Mouse (Mus musculus): Measurements from ENCODE around the gene Ppp1r14b. TPM values are rescaled to one million over a fixed set of nuclear protein-coding genes. Genes with fewer than 3 reads are reported as not detected.

The Ppp1r14b gene
- polyA plus RNA-seq, 1 experiment from 2014 or later: 265 TPM

GRCm38 (mm10) chr19:7013984-7014383 lies 39.2 kb downstream of the Ppp1r14b start:
- Histone ChIP-seq H3K4me1 (no peaks in the 10 kb centered on the region), H3K4me3 (no peak overlapping the region), H3K36me3 (peaks cover 35% of the 10 kb centered on the region), H3K27ac (replicated peaks) (no peak overlapping the region), H3K9me3 (no peaks in the 10 kb centered on the region), H3K27me3 (no peaks in the 10 kb centered on the region), H3K4me2 (replicated peaks) (no peak overlapping the region), H3K9ac (replicated peaks) (no peak overlapping the region)
- 93% methylated on average over 9 of the region's 9 CpGs for WGBS
- ATAC-seq (ENCODE audit: low FRiP score, low read depth): no peak

- ATAC-seq (ENCODE audit: low FRiP score, low read depth): no peak
- no peak overlapping the region for H3K9ac ChIP-seq (replicated peaks)
- no peak overlapping the region for H3K27ac ChIP-seq (replicated peaks)
- 94% methylated on average over 20 of the region's 20 CpGs for WGBS
- H3K36me3 ChIP-seq: peaks cover 41% of the 10 kb centered on the region
- H3K4me3 ChIP-seq: no peak overlapping the region
- no peaks in the 10 kb centered on the region for H3K9me3 ChIP-seq
- no peaks in the 10 kb centered on the region for H3K4me1 ChIP-seq
- no peak overlapping the region for H3K4me2 ChIP-seq (replicated peaks)
- no peaks in the 10 kb centered on the region for H3K27me3 ChIP-seq
Measured at GRCm38 (mm10) chr19:7014481-7015135, 39.8 kb downstream of the Ppp1r14b start.

- ATAC-seq (ENCODE audit: low FRiP score, low read depth): no peak
- WGBS: 83% methylated on average over 12 of the region's 12 CpGs
- Histone ChIP-seq H3K27ac (replicated peaks) (no peak overlapping the region), H3K27me3 (no peaks in the 10 kb centered on the region), H3K36me3 (peaks cover 73% of the 10 kb centered on the region), H3K4me2 (replicated peaks) (no peak overlapping the region), H3K9me3 (no peaks in the 10 kb centered on the region), H3K4me3 (no peak overlapping the region), H3K4me1 (no peaks in the 10 kb centered on the region), H3K9ac (replicated peaks) (no peak overlapping the region; the same call in 1 of the 2 replicates)
Measured at GRCm38 (mm10) chr19:7017541-7018457, 43.0 kb downstream of the Ppp1r14b start.

- no peak overlapping the region for H3K4me2 ChIP-seq (replicated peaks)
- H3K9me3 ChIP-seq: no peaks in the 10 kb centered on the region
- no peak overlapping the region for H3K27ac ChIP-seq (replicated peaks)
- peaks cover 77% of the 10 kb centered on the region for H3K36me3 ChIP-seq
- no peaks in the 10 kb centered on the region for H3K4me1 ChIP-seq
- H3K4me3 ChIP-seq: no peak overlapping the region
- WGBS: 92% methylated on average over 11 of the region's 11 CpGs
- no peak overlapping the region for H3K9ac ChIP-seq (replicated peaks)
- no peak for ATAC-seq (ENCODE audit: low FRiP score, low read depth)
- no peaks in the 10 kb centered on the region for H3K27me3 ChIP-seq
Measured at GRCm38 (mm10) chr19:7018546-7018945, 43.8 kb downstream of the Ppp1r14b start.

- Histone ChIP-seq H3K9me3 (no peaks in the 10 kb centered on the region), H3K4me3 (no peak within 1 kb of the TSS), H3K9ac (replicated peaks) (no peak within 1 kb of the TSS), H3K4me1 (no peaks in the 10 kb centered on the region), H3K4me2 (replicated peaks) (no peak within 1 kb of the TSS), H3K27ac (replicated peaks) (no peak within 1 kb of the TSS), H3K36me3 (peaks cover 76% of the 10 kb centered on the region), H3K27me3 (no peaks in the 10 kb centered on the region)
- whole genome bisulfite sequencing: 91% methylated on average over 5 of the region's 5 CpGs
- no peak for ATAC-seq (ENCODE audit: low FRiP score, low read depth)
Measured at GRCm38 (mm10) chr19:7019191-7019590, 44.4 kb downstream of the Ppp1r14b start, which contains the start of gene Fermt3. Fermt3 (minus strand) TSS chr19:7019469.

- Histone ChIP-seq H3K27ac (replicated peaks) (no peak overlapping the region), H3K36me3 (peaks cover 80% of the 10 kb centered on the region), H3K9ac (replicated peaks) (no peak overlapping the region), H3K4me3 (no peak overlapping the region), H3K4me2 (replicated peaks) (no peak overlapping the region), H3K9me3 (no peaks in the 10 kb centered on the region), H3K4me1 (no peaks in the 10 kb centered on the region), H3K27me3 (no peaks in the 10 kb centered on the region)
- no peak for ATAC-seq (ENCODE audit: low FRiP score, low read depth)
- 43% methylated on average over 3 of the region's 3 CpGs for whole genome bisulfite sequencing
Measured at GRCm38 (mm10) chr19:7020224-7020641, 45.5 kb downstream of the Ppp1r14b start.

Other genes starting within 250 kb of the Ppp1r14b start
- 7.9 and 10.8 TPM in 2 replicates for gene Rps6ka4, start 134.3 kb upstream of the Ppp1r14b start, polyA plus RNA-seq (2016; fragmentation: Nextera tagmentation; extraction: Ambion mirVana)
- 0.69 and 1.1 TPM in 2 replicates for gene Ccdc88b, start 116.8 kb upstream of the Ppp1r14b start, polyA plus RNA-seq (2016; fragmentation: Nextera tagmentation; extraction: Ambion mirVana)
- 129 and 139 TPM in 2 replicates for gene Trmt112, start 65.3 kb upstream of the Ppp1r14b start, polyA plus RNA-seq (2016; fragmentation: Nextera tagmentation; extraction: Ambion mirVana)
- gene Prdx5, start 64.9 kb upstream of the Ppp1r14b start, polyA plus RNA-seq (2016; fragmentation: Nextera tagmentation; extraction: Ambion mirVana): 172 and 191 TPM in 2 replicates
- 13.9 and 14.3 TPM in 2 replicates for gene Esrra, start 53.2 kb upstream of the Ppp1r14b start, polyA plus RNA-seq (2016; fragmentation: Nextera tagmentation; extraction: Ambion mirVana)
- 0.68 and 0.97 TPM in 2 replicates for gene Catsperz, start 49.6 kb upstream of the Ppp1r14b start, polyA plus RNA-seq (2016; fragmentation: Nextera tagmentation; extraction: Ambion mirVana)
- gene Kcnk4, start 40.5 kb upstream of the Ppp1r14b start, polyA plus RNA-seq (2016; fragmentation: Nextera tagmentation; extraction: Ambion mirVana): 0.19 and 0.52 TPM in 2 replicates
- 67.6 and 69.0 TPM in 2 replicates for gene Bad, start 33.1 kb upstream of the Ppp1r14b start, polyA plus RNA-seq (2016; fragmentation: Nextera tagmentation; extraction: Ambion mirVana)
- gene Gpr137, start 32.5 kb upstream of the Ppp1r14b start, polyA plus RNA-seq (2016; fragmentation: Nextera tagmentation; extraction: Ambion mirVana): 37.7 and 38.3 TPM in 2 replicates
- 21.6 and 22.5 TPM in 2 replicates for gene Plcb3, start 1.5 kb downstream of the Ppp1r14b start, polyA plus RNA-seq (2016; fragmentation: Nextera tagmentation; extraction: Ambion mirVana)
- 80.3 and 83.9 TPM in 2 replicates for gene Fkbp2, start 5.5 kb downstream of the Ppp1r14b start, polyA plus RNA-seq (2016; fragmentation: Nextera tagmentation; extraction: Ambion mirVana)
- gene Vegfb, start 12.7 kb downstream of the Ppp1r14b start, polyA plus RNA-seq (2016; fragmentation: Nextera tagmentation; extraction: Ambion mirVana): 34.3 and 35.0 TPM in 2 replicates
- 21.2 and 23.2 TPM in 2 replicates for gene Dnajc4, start 17.6 kb downstream of the Ppp1r14b start, polyA plus RNA-seq (2016; fragmentation: Nextera tagmentation; extraction: Ambion mirVana)
- 18.7 and 19.0 TPM in 2 replicates for gene Nudt22, start 21.1 kb downstream of the Ppp1r14b start, polyA plus RNA-seq (2016; fragmentation: Nextera tagmentation; extraction: Ambion mirVana)
- 12.4 and 12.6 TPM in 2 replicates for gene Trpt1, start 21.2 kb downstream of the Ppp1r14b start, polyA plus RNA-seq (2016; fragmentation: Nextera tagmentation; extraction: Ambion mirVana)
- gene Fermt3, start 44.5 kb downstream of the Ppp1r14b start, polyA plus RNA-seq (2016; fragmentation: Nextera tagmentation; extraction: Ambion mirVana): 6.5 and 8.2 TPM in 2 replicates
- 315 and 316 TPM in 2 replicates for gene Stip1, start 65.0 kb downstream of the Ppp1r14b start, polyA plus RNA-seq (2016; fragmentation: Nextera tagmentation; extraction: Ambion mirVana)
- gene Macrod1, start 81.8 kb downstream of the Ppp1r14b start, polyA plus RNA-seq (2016; fragmentation: Nextera tagmentation; extraction: Ambion mirVana): 3.0 and 3.3 TPM in 2 replicates
- gene Flrt1, start 130.8 kb downstream of the Ppp1r14b start, polyA plus RNA-seq (2016; fragmentation: Nextera tagmentation; extraction: Ambion mirVana): 8.0 and 8.2 TPM in 2 replicates
- 230 and 248 TPM in 2 replicates for gene Otub1, start 231.3 kb downstream of the Ppp1r14b start, polyA plus RNA-seq (2016; fragmentation: Nextera tagmentation; extraction: Ambion mirVana)
- gene Cox8a, start 242.6 kb downstream of the Ppp1r14b start, polyA plus RNA-seq (2016; fragmentation: Nextera tagmentation; extraction: Ambion mirVana): 763 and 786 TPM in 2 replicates